ENCODE assay signal across 28 mouse cellular contexts in the genomic region with DNA sequence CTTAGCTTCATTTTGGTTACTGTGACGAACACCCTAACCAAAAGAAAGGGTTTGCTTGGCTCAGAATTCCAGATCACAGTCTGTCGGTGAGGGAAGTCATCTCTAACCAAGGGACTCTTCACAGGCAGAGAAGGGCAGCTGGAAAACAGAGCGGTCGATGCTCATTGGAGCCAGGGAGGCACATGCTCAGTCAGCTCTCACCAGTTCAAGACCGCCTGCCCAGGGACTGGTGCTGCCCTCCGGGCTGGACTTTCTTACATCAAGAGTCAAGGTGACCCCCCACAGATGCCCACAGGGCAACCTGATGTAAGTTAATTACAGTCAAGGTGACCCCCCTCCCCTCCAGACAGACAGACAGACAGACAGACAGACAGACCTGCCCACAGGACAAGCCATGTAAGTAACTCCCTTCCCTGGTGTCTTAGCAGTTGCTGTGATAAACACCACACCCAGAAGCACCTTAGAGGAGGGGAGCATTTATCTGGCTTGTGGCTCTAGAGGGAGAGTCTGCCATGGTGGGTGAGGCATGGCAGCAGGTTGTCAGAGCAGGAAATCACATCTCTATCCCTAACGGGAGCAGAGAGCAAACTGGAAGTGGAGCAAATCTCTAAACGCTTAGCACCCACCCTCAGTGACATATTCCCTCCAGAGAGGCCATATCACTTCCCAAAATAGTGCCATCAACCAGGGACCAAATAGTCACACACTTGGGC. TPM values are rescaled to one million over a fixed set of nuclear protein-coding genes. Genes with fewer than 3 reads are reported as not detected.
DNase-seq lines count a peak whose midpoint lies in the region; ATAC-seq lines count a peak whose summit lies in the region.
"Had no signal": no experiment of that assay in that cellular context is flagged by ENCODE, and none has a peak within 500 bp of the region (broad histone marks: within the 10 kb centered on the region; RNA-seq: fewer than 3 reads in every experiment).

No protein-coding gene starts in this region.

- DNase-seq in heart, adult 11 months: peak; percentile 85
- DNase-seq in thymus, postnatal 14 days: peak; percentile 5
- no peak for DNase-seq in thymus, postnatal 0 days (ENCODE audit: low spot score)
- peak; percentile 12 for DNase-seq in thymus, postnatal 4 days
- no peak for DNase-seq in cerebellum, adult 11-12 months
- DNase-seq: adrenal gland, postnatal 25 days; cerebellum, adult 8-10 months; cerebellum, postnatal 25 days; embryo, embryonic 11 days; gastrocnemius, postnatal 14 days; heart, adult 18-20 months; kidney, adult 9 months; kidney, postnatal 10 days; lung, embryonic 14.5 days; right cerebral cortex, adult 18-20 months had no signal

- H3K9ac ChIP-seq in heart, embryonic 11.5 days (ENCODE audit: low read depth, low read length): no peak overlapping the region
- H3K9ac ChIP-seq: embryonic facial prominence, embryonic 12.5 days; heart, embryonic 12.5 days; hindbrain, embryonic 14.5 days; limb, embryonic 12.5 days; liver, embryonic 15.5 days; lung, embryonic 14.5 days; midbrain, embryonic 13.5 days had no signal

- H3K36me3 ChIP-seq in heart, embryonic 11.5 days (ENCODE audit: control insufficient read depth, insufficient read depth, low read length): no peaks in the 10 kb centered on the region
- H3K36me3 ChIP-seq: embryonic facial prominence, embryonic 12.5 days; heart, embryonic 12.5 days; limb, embryonic 12.5 days; liver, embryonic 15.5 days; midbrain, embryonic 13.5 days had no signal

- no peak overlapping the region for H3K4me3 ChIP-seq in heart, embryonic 11.5 days (ENCODE audit: low read depth, low read length)
- H3K4me3 ChIP-seq in brown adipose tissue, adult 24 weeks (ENCODE audit: insufficient read depth, low read depth, low read length): no peak overlapping the region
- H3K4me3 ChIP-seq: embryonic facial prominence, embryonic 12.5 days; heart, embryonic 12.5 days; limb, embryonic 12.5 days; liver, embryonic 15.5 days; megakaryocyte, embryonic 14.5 days; midbrain, embryonic 13.5 days had no signal

- H3K4me2 ChIP-seq in heart, embryonic 11.5 days: no peak overlapping the region
- H3K4me2 ChIP-seq: embryonic facial prominence, embryonic 12.5 days; heart, embryonic 12.5 days; hindbrain, embryonic 14.5 days; limb, embryonic 12.5 days; liver, embryonic 15.5 days; lung, embryonic 14.5 days; midbrain, embryonic 13.5 days had no signal

- no peaks in the 10 kb centered on the region for H3K4me1 ChIP-seq in heart, embryonic 11.5 days (ENCODE audit: control insufficient read depth, insufficient read depth, low read length)
- no peaks in the 10 kb centered on the region; the same call in 1 of the 2 replicates for H3K4me1 ChIP-seq in brown adipose tissue, adult 24 weeks (ENCODE audit: control insufficient read depth, insufficient read depth, insufficient read length, low read length)
- H3K4me1 ChIP-seq: embryonic facial prominence, embryonic 12.5 days; heart, embryonic 12.5 days; limb, embryonic 12.5 days; liver, embryonic 15.5 days; midbrain, embryonic 13.5 days had no signal

- peaks cover 32% of the 10 kb centered on the region for H3K27me3 ChIP-seq in heart, embryonic 11.5 days (ENCODE audit: control insufficient read depth, insufficient read depth, low read length)
- H3K27me3 ChIP-seq: megakaryocyte, embryonic 14.5 days had no signal

- no peak for ATAC-seq in heart, embryonic 11.5 days (replicated peaks; ENCODE audit: insufficient number of reproducible peaks, low FRiP score, low TSS enrichment)
- no peak for ATAC-seq in granulocyte monocyte progenitor cell, adult 5-6 weeks (replicated peaks; ENCODE audit: poor library complexity, severe bottlenecking)
- ATAC-seq: CD4-positive, CD25-positive, alpha-beta regulatory T cell, adult 4 months; forebrain, embryonic 14.5 days; intestine, postnatal 0 days; midbrain, embryonic 13.5 days had no signal

- no peak overlapping the region for H3K27ac ChIP-seq in heart, embryonic 11.5 days (ENCODE audit: low read depth, low read length)
- H3K27ac ChIP-seq in brown adipose tissue, adult 24 weeks (replicated peaks; ENCODE audit: low read depth, low read length): 0 out of 2 replicates have a peak overlapping the region, but pooled peaks have one; percentile 33
- H3K27ac ChIP-seq: embryonic facial prominence, embryonic 12.5 days; hindbrain, embryonic 14.5 days; limb, embryonic 12.5 days; liver, embryonic 15.5 days; midbrain, embryonic 13.5 days had no signal

- 0 out of 2 replicates have a peak, but pooled peaks cover 2% of the 10 kb centered on the region for H3K9me3 ChIP-seq in heart, embryonic 11.5 days (replicated peaks; ENCODE audit: control insufficient read depth, low read length)
- H3K9me3 ChIP-seq: liver, embryonic 15.5 days; megakaryocyte, embryonic 14.5 days; midbrain, embryonic 13.5 days had no signal

- WGBS in heart, embryonic 11.5 days (ENCODE audit: insufficient replicate concordance): 76% methylated on average over 8 of the region's 8 CpGs

RNA-seq across cellular contexts. Expression of a gene that starts 14.0 kb away (rescaled TPM):
- polyA plus RNA-seq in heart, embryonic 11.5 days (2014; fragmentation: Nextera tagmentation; extraction: Ambion mirVana): 0.44 and 1.4 TPM in 2 replicates
- polyA plus RNA-seq in thymus, postnatal 0 days (2015; fragmentation: Nextera tagmentation; extraction: Ambion mirVana): 140 and 153 TPM in 2 replicates
- polyA plus RNA-seq in brown adipose tissue, adult 24 weeks (2012; ENCODE audit: insufficient read depth, insufficient read length, missing spikeins): 23.5 and 27.7 TPM in 2 replicates
- total RNA-seq in granulocyte monocyte progenitor cell, adult 5-6 weeks (2014; fragmentation: Nextera tagmentation): 23.2 and 40.2 TPM in 2 replicates
- 62.7 and 69.6 TPM in 2 replicates for total RNA-seq in granulocyte monocyte progenitor cell, adult 5-6 weeks (2017)

RNA-seq across cellular contexts. Expression of a gene that starts 19.9 kb away (rescaled TPM):
- polyA plus RNA-seq in heart, embryonic 11.5 days (2014; fragmentation: Nextera tagmentation; extraction: Ambion mirVana): 1.5 and 2.5 TPM in 2 replicates
- polyA plus RNA-seq in thymus, postnatal 0 days (2015; fragmentation: Nextera tagmentation; extraction: Ambion mirVana): 875 and 899 TPM in 2 replicates
- polyA plus RNA-seq in brown adipose tissue, adult 24 weeks (2012; ENCODE audit: insufficient read depth, insufficient read length, missing spikeins): 20.2 and 21.9 TPM in 2 replicates
- total RNA-seq in granulocyte monocyte progenitor cell, adult 5-6 weeks (2014; fragmentation: Nextera tagmentation): 391 and 417 TPM in 2 replicates
- total RNA-seq in granulocyte monocyte progenitor cell, adult 5-6 weeks (2017): 462 and 464 TPM in 2 replicates

RNA-seq across cellular contexts. Expression of a gene that starts 21.3 kb away (rescaled TPM):
- polyA plus RNA-seq in heart, embryonic 11.5 days (2014; fragmentation: Nextera tagmentation; extraction: Ambion mirVana): not detected in 2 replicates
- polyA plus RNA-seq in thymus, postnatal 0 days (2015; fragmentation: Nextera tagmentation; extraction: Ambion mirVana): 2.6 and 2.8 TPM in 2 replicates
- 0.55 and 2.1 TPM in 2 replicates for polyA plus RNA-seq in brown adipose tissue, adult 24 weeks (2012; ENCODE audit: insufficient read depth, insufficient read length, missing spikeins)
- total RNA-seq in granulocyte monocyte progenitor cell, adult 5-6 weeks (2014; fragmentation: Nextera tagmentation): 8.3 and 13.9 TPM in 2 replicates
- total RNA-seq in granulocyte monocyte progenitor cell, adult 5-6 weeks (2017): 2.1 and 2.3 TPM in 2 replicates
- polyA plus RNA-seq: embryonic facial prominence, embryonic 12.5 days; hindbrain, embryonic 14.5 days; limb, embryonic 12.5 days; lung, embryonic 14.5 days; midbrain, embryonic 13.5 days had no signal

RNA-seq across cellular contexts. Expression of a gene that starts 29.8 kb away (rescaled TPM):
- 0.42 and 0.59 TPM in 2 replicates for polyA plus RNA-seq in heart, embryonic 11.5 days (2014; fragmentation: Nextera tagmentation; extraction: Ambion mirVana)
- polyA plus RNA-seq in thymus, postnatal 0 days (2015; fragmentation: Nextera tagmentation; extraction: Ambion mirVana): 251 and 261 TPM in 2 replicates
- 17.4 and 34.6 TPM in 2 replicates for polyA plus RNA-seq in brown adipose tissue, adult 24 weeks (2012; ENCODE audit: insufficient read depth, insufficient read length, missing spikeins)
- 144 and 147 TPM in 2 replicates for total RNA-seq in granulocyte monocyte progenitor cell, adult 5-6 weeks (2014; fragmentation: Nextera tagmentation)
- 103 and 141 TPM in 2 replicates for total RNA-seq in granulocyte monocyte progenitor cell, adult 5-6 weeks (2017)

RNA-seq across cellular contexts. Expression of a gene that starts 30.0 kb away (rescaled TPM):
- 0.63 and 0.86 TPM in 2 replicates for polyA plus RNA-seq in heart, embryonic 11.5 days (2014; fragmentation: Nextera tagmentation; extraction: Ambion mirVana)
- polyA plus RNA-seq in thymus, postnatal 0 days (2015; fragmentation: Nextera tagmentation; extraction: Ambion mirVana): 81.6 and 87.3 TPM in 2 replicates
- polyA plus RNA-seq in brown adipose tissue, adult 24 weeks (2012; ENCODE audit: insufficient read depth, insufficient read length, missing spikeins): 5.5 and 6.9 TPM in 2 replicates
- total RNA-seq in granulocyte monocyte progenitor cell, adult 5-6 weeks (2014; fragmentation: Nextera tagmentation): 45.4 and 60.7 TPM in 2 replicates
- 81.6 and 89.7 TPM in 2 replicates for total RNA-seq in granulocyte monocyte progenitor cell, adult 5-6 weeks (2017)

Comparison
In these comparisons a context has a peak if more than half of its experiments do, and no peak if none do; other contexts are left out.
1. DNase-seq: peak in heart, adult 11 months (single experiment), thymus, postnatal 14 days (single experiment) and thymus, postnatal 4 days (single experiment); none in thymus, postnatal 0 days (single experiment) and cerebellum, adult 11-12 months (single experiment).
2. RNA of a gene that starts 14.0 kb away (polyA plus RNA-seq): 140 to 153 TPM in thymus, postnatal 0 days and 23.5 to 27.7 TPM in brown adipose tissue, adult 24 weeks; 0.44 to 1.4 TPM in heart, embryonic 11.5 days; every median in the first group is over 10 times any median in the second.
3. RNA of a gene that starts 19.9 kb away (polyA plus RNA-seq): 875 to 899 TPM in thymus, postnatal 0 days; 20.2 to 21.9 TPM in brown adipose tissue, adult 24 weeks and 1.5 to 2.5 TPM in heart, embryonic 11.5 days; every median in the first group is over 10 times any median in the second.